Mouse (Mus musculus) monocyte, adult 5-6 weeks (primary cell): ENCODE data around the gene Zfyve27. TPM values are rescaled to one million over a fixed set of nuclear protein-coding genes. Genes with fewer than 3 reads are reported as not detected.

Experiments
- ATAC-seq: fragments of 153-309, 156-312 bp; replicated peaks from 2 replicates; pipeline ENCODE4 v1.8.0; 2017; ENCODE audit warnings: mild to moderate bottlenecking; ENCODE audit not compliant: low TSS enrichment, insufficient number of reproducible peaks, severe bottlenecking, poor library complexity, low FRiP score
- total RNA-seq: library from RNA; stranded (forward); fragments of 200-1000, 200-491, 200-594 nt; gene quantifications from 3 replicates; pipeline ENCODE4 v1.2.3, GENCODE M21; 2017

The Zfyve27 gene
- total RNA-seq, 1 experiment from 2014 or later, result 44.3 TPM

DNA sequence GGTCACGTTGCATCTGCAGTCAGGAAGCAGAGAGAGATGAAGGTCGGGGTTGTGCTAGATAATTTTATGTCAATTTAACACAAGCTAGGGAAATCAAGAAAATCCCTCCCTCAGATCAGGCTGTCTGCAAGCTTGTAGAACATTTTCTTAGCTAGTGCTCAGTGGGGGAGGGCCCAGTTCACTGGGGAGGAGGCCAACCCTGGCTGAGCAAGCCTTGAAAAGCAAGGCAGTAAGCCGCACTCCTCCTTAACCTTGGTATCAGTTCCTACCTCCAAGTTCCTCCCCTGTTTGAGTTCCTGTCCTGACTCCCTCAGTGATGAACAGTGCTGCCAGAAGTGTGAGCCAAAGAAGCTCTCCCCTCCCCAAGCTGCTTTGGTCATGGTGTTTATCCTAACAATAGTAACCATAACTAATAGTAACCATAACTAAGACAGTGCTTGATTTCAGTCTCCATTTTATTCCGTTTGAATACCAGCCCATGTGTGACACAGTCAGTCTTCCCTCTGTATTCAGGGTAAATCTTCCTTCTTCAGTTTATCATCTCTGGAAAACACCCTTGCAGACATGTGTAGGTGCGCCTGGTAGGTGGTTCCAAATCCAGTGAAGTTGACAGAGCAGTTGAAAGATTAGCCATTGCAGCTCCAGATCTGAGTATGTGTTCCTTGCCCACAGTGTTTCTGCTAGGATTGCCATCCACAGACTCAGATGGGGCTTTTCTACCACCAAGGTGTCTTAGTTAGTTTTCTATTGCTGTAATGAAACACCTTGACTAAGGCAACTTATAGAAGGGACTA lies 23.8 kb upstream of the Zfyve27 start:
- 0 out of 2 replicates have a peak, but pooled peaks have one; percentile 51 for ATAC-seq

DNA sequence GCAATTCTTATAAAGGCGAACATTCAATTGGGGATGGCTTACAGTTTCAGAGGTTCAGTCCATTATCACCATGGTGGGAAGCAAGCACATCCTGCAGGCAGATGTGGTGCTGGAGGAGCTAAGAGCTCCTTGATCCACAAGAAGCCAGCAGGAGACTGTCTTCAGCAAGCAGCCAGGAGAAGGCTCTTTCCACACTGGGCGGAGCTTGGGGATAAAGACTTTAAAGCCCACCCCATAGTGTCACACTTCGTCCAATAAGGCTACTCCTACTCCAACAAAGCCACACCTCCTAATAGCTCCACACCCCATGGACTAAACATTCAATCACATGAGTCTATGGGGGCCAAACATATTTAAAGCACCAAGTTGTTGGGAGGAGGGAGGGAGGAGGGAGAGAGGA lies 21.8 kb upstream of the Zfyve27 start:
- no peak for ATAC-seq

- no peak for ATAC-seq
Observed at GRCm38 (mm10) chr19:42142757-42143156, 21.0 kb upstream of the Zfyve27 start.

GRCm38 (mm10) chr19:42144067-42144466 lies 19.7 kb upstream of the Zfyve27 start:
- no peak for ATAC-seq

- ATAC-seq, result no peak
Observed at GRCm38 (mm10) chr19:42144541-42145167, 19.1 kb upstream of the Zfyve27 start.

DNA sequence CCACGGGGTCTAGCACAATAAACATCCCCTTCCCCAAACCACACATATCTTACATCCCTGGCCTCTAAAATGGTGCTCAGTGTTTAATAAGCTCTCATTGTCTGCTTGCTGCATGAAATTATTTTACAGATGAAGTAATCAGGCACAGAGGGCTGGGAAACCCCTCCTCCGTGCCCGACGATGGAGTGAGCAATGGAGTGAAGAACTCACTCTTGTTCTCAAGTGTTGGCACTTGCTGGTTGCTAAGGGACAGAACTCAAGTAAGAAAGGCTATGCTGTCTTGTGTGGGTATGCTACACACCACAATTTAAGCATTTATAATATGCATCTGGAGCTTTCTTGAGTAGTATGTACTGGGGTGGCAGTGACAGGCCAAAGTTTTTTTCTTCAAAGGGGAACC lies 18.5 kb upstream of the Zfyve27 start:
- ATAC-seq, result no peak

DNA sequence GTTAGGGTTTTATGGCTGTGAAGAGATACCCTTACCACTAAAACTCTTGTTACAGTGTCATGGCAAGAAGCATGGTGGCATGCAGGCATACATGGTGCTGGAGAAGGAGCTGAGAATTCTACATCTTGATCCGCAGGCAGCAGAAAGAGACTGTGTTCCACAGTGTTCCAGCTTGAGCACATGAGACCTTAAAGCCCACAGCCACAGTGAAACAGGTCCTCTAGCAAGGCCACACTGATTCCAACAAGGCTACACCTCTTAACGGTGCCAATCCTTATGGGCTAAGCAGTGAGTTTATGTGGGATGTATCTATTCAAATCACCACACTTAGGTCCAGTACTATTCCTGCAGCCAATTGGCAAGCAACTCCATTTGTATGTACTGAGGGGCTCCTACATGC lies 18.0 kb upstream of the Zfyve27 start:
- ATAC-seq, result no peak

DNA sequence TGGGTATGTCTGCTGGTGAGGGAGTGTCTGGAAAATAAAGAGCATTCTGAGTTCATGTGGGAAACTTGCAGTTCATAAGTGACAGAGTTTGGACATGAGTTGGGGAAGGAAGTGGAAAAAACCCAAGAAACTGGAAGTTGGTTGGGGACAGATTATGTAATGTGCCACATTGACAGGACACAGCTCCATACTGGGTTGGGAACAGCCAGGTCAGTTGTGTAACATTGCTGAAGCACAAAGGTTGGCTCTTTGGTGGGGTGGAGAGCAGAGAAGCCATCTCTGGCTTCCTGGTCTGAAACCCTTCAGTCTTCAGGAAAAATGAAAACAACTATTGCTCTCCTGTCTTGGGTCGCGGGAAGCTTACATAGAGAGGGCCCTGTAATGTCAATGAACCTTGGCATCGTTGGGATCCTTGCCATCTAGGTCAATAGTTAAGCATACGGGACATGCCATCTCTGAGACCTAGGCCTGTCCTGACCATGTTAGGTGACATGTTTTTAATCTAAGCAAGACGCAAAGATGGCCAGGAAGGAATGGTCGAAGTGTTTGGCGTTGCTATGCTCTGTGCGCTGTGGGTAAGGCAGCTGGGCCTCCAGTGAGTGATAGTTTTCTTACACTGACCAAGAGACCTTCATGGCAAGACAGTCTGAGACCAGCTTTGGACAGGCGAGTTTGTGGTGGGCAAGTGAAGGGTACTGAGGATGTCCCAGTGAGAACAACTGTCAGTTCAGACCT lies 17.3 kb upstream of the Zfyve27 start:
- no peak for ATAC-seq

GRCm38 (mm10) chr19:42147170-42147768 lies 16.5 kb upstream of the Zfyve27 start, which contains the start of gene Marveld1:
Marveld1 (plus strand) TSS chr19:42147400.
- no peak for ATAC-seq

DNA sequence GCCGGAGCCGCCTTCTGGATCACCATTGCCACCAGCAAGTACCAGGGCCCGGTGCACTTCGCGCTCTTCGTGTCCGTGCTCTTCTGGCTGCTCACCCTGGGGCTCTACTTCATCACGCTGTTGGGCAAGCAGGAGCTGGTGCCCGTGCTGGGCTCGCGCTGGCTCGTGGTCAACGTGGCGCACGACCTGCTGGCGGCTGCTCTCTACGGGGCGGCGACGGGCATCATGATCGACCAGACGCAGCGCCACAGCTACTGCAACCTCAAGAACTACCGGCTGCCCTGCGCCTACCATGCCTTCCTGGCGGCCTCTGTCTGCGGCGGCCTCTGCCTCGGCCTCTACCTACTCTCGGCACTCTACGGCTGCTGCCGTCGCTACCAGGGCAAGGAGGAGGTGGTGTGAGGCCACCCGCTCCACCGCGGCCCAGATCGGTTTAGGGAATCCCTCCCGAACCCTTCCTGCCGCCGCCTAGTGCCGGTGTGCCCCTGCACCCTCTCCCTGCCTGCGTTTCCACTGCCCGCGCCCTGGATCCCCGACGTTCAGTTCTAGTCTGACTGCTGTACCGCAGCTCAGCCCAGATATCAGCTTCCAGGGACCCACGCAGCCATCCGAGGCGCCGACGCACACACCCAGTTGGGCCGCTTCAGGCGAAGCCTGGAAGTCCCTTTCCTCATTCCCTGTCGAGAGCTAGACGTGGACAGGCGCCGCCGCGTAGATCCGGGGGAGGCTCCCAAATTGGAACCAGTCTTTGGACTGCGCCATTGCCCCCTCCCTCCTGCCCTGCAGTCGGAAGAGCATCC lies 15.8 kb upstream of the Zfyve27 start:
- 0 out of 2 replicates have a peak, but pooled peaks have one; percentile 14 for ATAC-seq

DNA sequence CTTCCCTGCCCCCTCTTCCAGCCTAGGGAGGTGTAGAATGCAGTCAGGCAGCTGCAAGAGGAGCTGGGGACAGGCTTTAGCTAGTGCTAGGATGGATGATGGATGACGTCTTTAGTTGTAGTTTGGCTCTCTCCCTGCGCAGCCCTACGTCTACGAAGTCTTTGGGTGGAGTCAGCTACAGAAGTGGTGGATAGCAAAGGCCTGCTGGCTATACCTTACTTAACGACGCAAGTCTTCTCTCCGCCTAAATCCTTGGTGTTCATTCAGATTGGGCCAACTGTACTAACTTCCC lies 15.2 kb upstream of the Zfyve27 start:
- no peak for ATAC-seq

DNA sequence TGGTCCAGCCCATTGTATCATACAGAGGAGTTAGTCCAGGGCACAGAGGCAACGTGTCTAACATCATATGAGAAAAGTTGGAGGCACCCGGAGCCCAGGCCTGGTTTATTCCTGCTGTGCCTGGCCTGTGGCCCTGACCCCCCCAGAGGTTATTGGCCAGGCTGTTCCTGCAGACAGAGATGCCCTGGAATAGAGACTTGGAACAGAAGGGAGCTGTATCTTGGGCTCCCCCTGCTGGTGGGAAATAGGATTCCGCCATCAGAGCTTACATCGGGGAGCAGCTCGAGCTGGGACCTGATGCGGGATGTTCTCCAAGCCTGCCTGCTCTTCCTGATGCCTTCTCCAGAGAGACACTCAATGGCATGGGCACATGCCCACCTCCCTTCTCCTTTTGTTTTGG lies 11.8 kb upstream of the Zfyve27 start:
- peak; percentile 74 for ATAC-seq

DNA sequence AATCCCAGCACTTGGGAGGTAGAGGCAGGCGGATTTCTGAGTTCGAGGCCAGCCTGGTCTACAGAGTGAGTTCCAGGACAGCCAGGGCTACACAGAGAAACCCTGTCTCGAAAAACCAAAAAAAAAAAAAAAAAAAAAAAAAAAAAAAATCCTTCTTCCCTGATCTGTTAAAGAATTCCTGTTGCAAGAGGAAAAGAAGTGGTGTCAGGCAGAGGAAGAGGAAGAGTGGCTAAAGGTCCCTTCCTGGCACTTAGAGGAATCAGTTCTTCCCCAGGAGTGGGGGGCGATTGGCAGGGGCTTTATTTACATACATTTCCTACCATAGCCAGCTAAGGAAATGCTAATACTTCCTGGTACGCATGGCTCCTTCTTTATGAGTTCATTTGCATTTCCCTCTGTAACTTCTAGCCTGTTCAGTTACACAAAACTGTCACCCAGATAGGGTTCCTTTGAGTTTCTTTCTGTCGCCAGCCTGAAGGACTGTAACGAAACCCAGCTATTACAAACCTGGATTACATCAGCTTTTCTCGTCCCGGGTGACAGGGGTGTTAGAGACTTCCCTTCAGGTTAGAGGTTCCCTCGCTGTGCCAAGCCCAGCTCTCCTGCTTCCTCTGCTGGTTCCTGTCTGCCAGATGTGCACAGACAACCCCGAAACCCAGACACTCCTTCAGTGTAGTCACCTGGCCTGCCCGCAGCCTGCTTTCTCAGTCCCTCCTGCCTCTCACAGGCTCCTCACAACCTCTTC lies 6.1 kb upstream of the Zfyve27 start:
- ATAC-seq, result 0 out of 2 replicates have a peak, but pooled peaks have one; percentile 31

GRCm38 (mm10) chr19:42158246-42159017 lies 5.3 kb upstream of the Zfyve27 start:
- ATAC-seq, result no peak

DNA sequence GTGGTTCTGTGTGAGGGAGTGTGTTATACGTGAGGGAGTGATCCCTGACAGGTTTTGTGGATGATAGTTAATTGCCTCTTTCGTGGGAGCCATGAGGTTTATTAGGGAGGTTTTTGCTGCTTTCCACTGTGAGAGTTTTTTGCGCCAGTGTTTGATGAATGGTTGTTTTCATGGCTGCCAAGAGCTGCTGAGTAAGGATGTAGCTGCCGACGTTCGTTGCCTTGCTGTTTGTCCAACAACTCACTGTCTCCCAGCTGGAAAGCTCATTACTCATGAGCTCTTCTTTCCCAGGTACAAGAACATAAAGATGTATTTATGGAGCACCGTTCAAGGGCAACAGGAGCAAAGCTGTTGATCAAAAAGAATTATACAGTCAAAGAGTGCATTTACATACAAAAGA lies 437 bp downstream of the Zfyve27 start:
- ATAC-seq, result no peak

DNA sequence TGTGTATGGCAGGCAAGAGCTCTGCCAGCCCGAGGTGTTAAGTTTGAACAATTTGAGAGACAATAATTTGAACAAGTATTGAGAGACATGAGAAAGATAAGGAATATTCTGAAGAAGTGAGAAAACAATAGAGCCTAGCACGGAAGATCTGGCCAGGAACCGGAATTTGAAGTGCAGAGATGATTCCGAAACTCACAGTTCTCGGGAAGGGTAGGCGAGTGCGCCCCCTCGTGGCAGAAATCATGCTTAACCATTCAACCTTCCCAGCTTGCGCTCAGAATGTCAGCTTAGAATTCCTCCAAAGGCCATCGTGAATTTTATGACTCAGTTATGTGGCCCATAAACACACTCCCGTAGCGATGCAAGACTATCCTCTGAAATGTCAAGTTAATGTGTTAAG lies 2.4 kb downstream of the Zfyve27 start:
- ATAC-seq, result 0 out of 2 replicates have a peak, but pooled peaks have one; percentile 52

DNA sequence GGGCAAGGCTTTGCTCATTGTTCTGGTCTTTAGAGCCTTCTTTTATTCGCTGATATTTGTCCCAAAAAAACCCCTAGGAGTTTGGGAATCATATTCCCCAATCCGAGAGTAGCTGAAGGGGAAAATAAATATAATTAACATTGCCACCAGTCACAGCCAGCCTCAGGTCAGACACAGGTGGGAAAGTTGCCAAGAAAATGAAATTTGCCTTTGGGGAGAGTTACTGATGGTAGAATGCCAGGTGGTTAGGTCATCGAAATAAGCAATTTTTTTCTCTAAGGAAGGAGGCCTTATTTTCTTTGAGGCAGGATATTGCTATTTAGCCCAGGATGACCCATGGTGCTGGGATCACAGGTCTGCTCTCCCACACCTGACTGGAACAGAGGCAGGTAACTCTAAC lies 3.0 kb downstream of the Zfyve27 start:
- no peak for ATAC-seq
